Mouse (Mus musculus) G1E (cell line): Measurements from ENCODE around the gene Trim2. TPM values are rescaled to one million over a fixed set of nuclear protein-coding genes. Genes with fewer than 3 reads are reported as not detected.

Experiments
- ATAC-seq: 2 replicates; pipeline ENCODE4 v1.8.0; 2016; ENCODE audit warnings: mild to moderate bottlenecking; ENCODE audit not compliant: insufficient number of reproducible peaks, poor library complexity, low FRiP score, severe bottlenecking; ENCODE audit errors: extremely low read depth
- DNase-seq: peaks from one replicate; pipeline ENCODE4 v3.0.0; 2012; ENCODE audit warnings: low spot score
- H3K27me3 ChIP-seq: 2 replicates; pipeline ENCODE4 v1.6.1; 2012; ENCODE audit warnings: mild to moderate bottlenecking, low read length, inconsistent platforms; ENCODE audit not compliant: insufficient read depth
- H3K36me3 ChIP-seq: replicated peaks from 2 replicates; pipeline ENCODE3; 2012; ENCODE audit warnings: mild to moderate bottlenecking, inconsistent platforms
- H3K4me1 ChIP-seq: 2 replicates; pipeline ENCODE4 v1.6.1; 2012; ENCODE audit warnings: low read depth, low read length, inconsistent platforms, mixed read lengths; ENCODE audit not compliant: insufficient read depth
- H3K4me3 ChIP-seq: 2 replicates; pipeline ENCODE4 v1.5.1; 2012; ENCODE audit warnings: low read depth, mild to moderate bottlenecking, inconsistent platforms, low read length, moderate library complexity, mixed read lengths
- H3K9me3 ChIP-seq: replicated peaks from 2 replicates; pipeline ENCODE4 v1.6.1; 2012; ENCODE audit warnings: inconsistent platforms
- CTCF ChIP-seq: IDR thresholded peaks from 2 replicates; pipeline ENCODE4 v1.5.1; 2012; ENCODE audit warnings: low read depth, low read length, inconsistent platforms, mixed read lengths
- GATA1 ChIP-seq: IDR thresholded peaks from 2 replicates; pipeline ENCODE4 v1.6.1; 2012; ENCODE audit warnings: borderline replicate concordance, low read length, inconsistent platforms, mixed read lengths
- GATA2 ChIP-seq: IDR thresholded peaks from 2 replicates; pipeline ENCODE4 v1.6.1; 2012; ENCODE audit warnings: low read depth, low read length, inconsistent platforms, borderline replicate concordance
- POLR2AphosphoS5 ChIP-seq: IDR thresholded peaks from 2 replicates; pipeline ENCODE4 v1.6.1; 2012; ENCODE audit warnings: low read depth, low read length, inconsistent platforms; ENCODE audit not compliant: insufficient replicate concordance
- TAL1 ChIP-seq: conservative IDR thresholded peaks from 2 replicates; pipeline ENCODE4 v1.6.1; 2012; ENCODE audit warnings: low read depth, low read length, inconsistent platforms, mixed read lengths
- polyA plus RNA-seq: library from polyadenylated mRNA; stranded (reverse); fragments of >175 nt; gene quantifications from 2 replicates; pipeline ENCODE4 v1.2.3, GENCODE M21; 2012
- total RNA-seq, 2 experiments: library from RNA; stranded (forward) in 1 of 2; stranded (reverse) in 1 of 2; fragments of 200-1000 nt in 1 of 2; fragments of >200 nt in 1 of 2; fragmentation: Nextera tagmentation in 1 of 2; gene quantifications; 2 replicates each; pipeline ENCODE4 v1.2.3; 2014 to 2017

The Trim2 gene
- total and polyA plus RNA-seq, 3 experiments, result 0.98 TPM; not detected in 2

- Histone ChIP-seq H3K9me3 (0 out of 2 replicates have a peak, but pooled peaks cover 2% of the 10 kb centered on the region), H3K36me3 (no peaks in the 10 kb centered on the region), H3K27me3 (peaks cover 2% of the 10 kb centered on the region; the same call in 1 of the 2 replicates), H3K4me1 (no peaks in the 10 kb centered on the region), H3K4me3 (no peak overlapping the region)
- TF ChIP-seq TAL1, result no peak
- no peak for TF ChIP-seq POLR2AphosphoS5
- no peak for TF ChIP-seq GATA2
- no peak for ATAC-seq
- DNase-seq, result no peak
These were observed 12.7 kb downstream of the Trim2 start for GRCm38 (mm10) chr3:84293666-84294595.

GRCm38 (mm10) chr3:84292238-84292637 lies 14.4 kb downstream of the Trim2 start:
- ATAC-seq, result no peak
- H3K4me1 ChIP-seq, result no peaks in the 10 kb centered on the region

GRCm38 (mm10) chr3:84288931-84289330 lies 17.7 kb downstream of the Trim2 start:
- DNase-seq, result no peak
- TF ChIP-seq GATA1, result no peak

More at GRCm38 (mm10) chr3:84292238-84292637, 14.4 kb downstream of the Trim2 start:
- DNase-seq, result no peak
- TF ChIP-seq TAL1, result no peak
- TF ChIP-seq POLR2AphosphoS5, result no peak
- no peak for TF ChIP-seq GATA2
- no peak for TF ChIP-seq GATA1
- TF ChIP-seq CTCF, result no peak
- Histone ChIP-seq H3K4me3 (no peak overlapping the region), H3K9me3 (no peaks in the 10 kb centered on the region), H3K27me3 (peaks cover 2% of the 10 kb centered on the region; the same call in 1 of the 2 replicates), H3K36me3 (no peaks in the 10 kb centered on the region)

GRCm38 (mm10) chr3:84287256-84287655 lies 19.4 kb downstream of the Trim2 start:
- TF ChIP-seq GATA2 (no peak), CTCF (no peak), GATA1 (no peak), TAL1 (no peak), POLR2AphosphoS5 (no peak)
- Histone ChIP-seq H3K4me1 (no peaks in the 10 kb centered on the region), H3K36me3 (no peaks in the 10 kb centered on the region), H3K4me3 (no peak overlapping the region), H3K27me3 (peaks cover 7% of the 10 kb centered on the region; the same call in 1 of the 2 replicates), H3K9me3 (no peaks in the 10 kb centered on the region)
- DNase-seq (no peak), ATAC-seq (no peak)

More at GRCm38 (mm10) chr3:84288931-84289330, 17.7 kb downstream of the Trim2 start:
- no peak overlapping the region for H3K4me3 ChIP-seq
- H3K36me3 ChIP-seq, result no peaks in the 10 kb centered on the region
- H3K27me3 ChIP-seq, result peaks cover 4% of the 10 kb centered on the region; the same call in 1 of the 2 replicates
- H3K4me1 ChIP-seq, result no peaks in the 10 kb centered on the region
- no peaks in the 10 kb centered on the region for H3K9me3 ChIP-seq
- ATAC-seq, result no peak

GRCm38 (mm10) chr3:84286311-84286710 lies 20.4 kb downstream of the Trim2 start:
- Histone ChIP-seq H3K27me3 (peaks cover 7% of the 10 kb centered on the region; the same call in 1 of the 2 replicates), H3K36me3 (no peaks in the 10 kb centered on the region), H3K4me3 (no peak overlapping the region), H3K4me1 (no peaks in the 10 kb centered on the region), H3K9me3 (no peaks in the 10 kb centered on the region)
- TF ChIP-seq CTCF (no peak), POLR2AphosphoS5 (no peak), TAL1 (no peak), GATA1 (no peak), GATA2 (no peak)
- ATAC-seq (no peak), DNase-seq (no peak)

- Histone ChIP-seq H3K36me3 (no peaks in the 10 kb centered on the region), H3K4me1 (no peaks in the 10 kb centered on the region), H3K4me3 (no peak overlapping the region), H3K27me3 (peaks cover 12% of the 10 kb centered on the region), H3K9me3 (no peaks in the 10 kb centered on the region)
- no peak for ATAC-seq
- TF ChIP-seq POLR2AphosphoS5 (no peak), TAL1 (no peak)
- no peak for DNase-seq
These were observed 21.9 kb downstream of the Trim2 start for GRCm38 (mm10) chr3:84284796-84285195.

- H3K4me1 ChIP-seq, result no peaks in the 10 kb centered on the region
- H3K4me3 ChIP-seq, result no peak overlapping the region
- H3K27me3 ChIP-seq, result peaks cover 12% of the 10 kb centered on the region
- DNase-seq (no peak), ATAC-seq (no peak)
- no peak for TF ChIP-seq TAL1
- no peak for TF ChIP-seq GATA1
- no peak for TF ChIP-seq POLR2AphosphoS5
- TF ChIP-seq GATA2, result no peak
- no peak for TF ChIP-seq CTCF
- no peaks in the 10 kb centered on the region for H3K36me3 ChIP-seq
- no peaks in the 10 kb centered on the region for H3K9me3 ChIP-seq
These were observed 23.2 kb downstream of the Trim2 start for GRCm38 (mm10) chr3:84283524-84283923.
